Mouse (Mus musculus) T-helper 17 cell (primary cell): ENCODE results near the gene A930004D18Rik.
"Not testable (repeated sequence)": the region's sequence is repeated elsewhere in the genome, so short reads cannot be mapped to it uniquely, and the experiment has no call there.

ENCODE experiments used
- in situ Hi-C, 2 experiments: fragments of 300-600 bp; cut with MboI, MseI; formaldehyde crosslinking; loops; 1 replicate in 1 of 2; 2 replicates in 1 of 2; pipeline ENCODE4 v1.15.1; 2025; ENCODE audit warnings: high pct_unique_total_duplicates in 2 of 2

Gene A930004D18Rik

GRCm38 (mm10) chr2:18016639-18017038, 20.9 kb downstream of the A930004D18Rik start:
- in situ Hi-C loops, result no loop called here

GRCm38 (mm10) chr2:18015581-18015980, 22.0 kb downstream of the A930004D18Rik start:
- in situ Hi-C loops, result no loop called here

- in situ Hi-C loops, result loop anchor here in 1 of 2 experiments (5.0 kb wide), 1 partner anchor 94 kb away; no protein-coding TSS in a partner anchor
Observed at GRCm38 (mm10) chr2:18012866-18013265, 24.7 kb downstream of the A930004D18Rik start.

GRCm38 (mm10) chr2:18011226-18011625, 26.3 kb downstream of the A930004D18Rik start:
- in situ Hi-C loops, result loop anchor here in 1 of 2 experiments (5.0 kb wide), 1 partner anchor 96 kb away; no protein-coding TSS in a partner anchor

- in situ Hi-C loops, result no loop called here
Observed at GRCm38 (mm10) chr2:18005137-18005536, 32.4 kb downstream of the A930004D18Rik start.

- in situ Hi-C loops, result no loop called here
Observed at GRCm38 (mm10) chr2:18004286-18004685, 33.3 kb downstream of the A930004D18Rik start.

- in situ Hi-C loops, result no loop called here
Observed at GRCm38 (mm10) chr2:18002306-18002705, 35.2 kb downstream of the A930004D18Rik start.

GRCm38 (mm10) chr2:17996858-17997257, 40.7 kb downstream of the A930004D18Rik start, which contains the start of gene H2al2a:
TSS of gene H2al2a (minus strand) at chr2:17996958.
- in situ Hi-C loops, result loop anchor here in 1 of 2 experiments (10.0 kb wide), 1 partner anchor 542 kb away; no protein-coding TSS in a partner anchor

- in situ Hi-C loops, result loop anchor here in 1 of 2 experiments (10.0 kb wide), 1 partner anchor 795 kb away; no protein-coding TSS in a partner anchor
Observed at GRCm38 (mm10) chr2:17989562-17989961, 48.0 kb downstream of the A930004D18Rik start.

- in situ Hi-C loops, result loop anchor here in 1 of 2 experiments (10.0 kb wide), 1 partner anchor 794 kb away; no protein-coding TSS in a partner anchor
Observed at GRCm38 (mm10) chr2:17989115-17989514, 48.4 kb downstream of the A930004D18Rik start.

- in situ Hi-C loops, result loop anchor here in 1 of 2 experiments (10.0 kb wide), 1 partner anchor 792 kb away; no protein-coding TSS in a partner anchor
Observed at GRCm38 (mm10) chr2:17986694-17987093, 50.8 kb downstream of the A930004D18Rik start.

GRCm38 (mm10) chr2:17984774-17985173, 52.8 kb downstream of the A930004D18Rik start:
- in situ Hi-C loops, result loop anchor here in 1 of 2 experiments (10.0 kb wide), 1 partner anchor 790 kb away; no protein-coding TSS in a partner anchor

- in situ Hi-C loops, result loop anchor here in 1 of 2 experiments (10.0 kb wide), 1 partner anchor 788 kb away; no protein-coding TSS in a partner anchor
Observed at GRCm38 (mm10) chr2:17982747-17983146, 54.8 kb downstream of the A930004D18Rik start.

- in situ Hi-C loops, result no loop called here
Observed at GRCm38 (mm10) chr2:17978706-17979105, 58.8 kb downstream of the A930004D18Rik start.

GRCm38 (mm10) chr2:17978251-17978650, 59.3 kb downstream of the A930004D18Rik start:
- in situ Hi-C loops, result not testable (repeated sequence)

- in situ Hi-C loops, result not testable (repeated sequence)
Observed at GRCm38 (mm10) chr2:17977645-17978044, 59.9 kb downstream of the A930004D18Rik start.

- in situ Hi-C loops, result no loop called here
Observed at GRCm38 (mm10) chr2:17975601-17976327, 61.8 kb downstream of the A930004D18Rik start.
